Mouse (Mus musculus): ENCODE data around the gene Map3k5. TPM values are rescaled to one million over a fixed set of nuclear protein-coding genes. Genes with fewer than 3 reads are reported as not detected.

Map3k5 gene
- polyA plus RNA-seq, 1 experiment from 2014 or later: 3.0 TPM

DNA sequence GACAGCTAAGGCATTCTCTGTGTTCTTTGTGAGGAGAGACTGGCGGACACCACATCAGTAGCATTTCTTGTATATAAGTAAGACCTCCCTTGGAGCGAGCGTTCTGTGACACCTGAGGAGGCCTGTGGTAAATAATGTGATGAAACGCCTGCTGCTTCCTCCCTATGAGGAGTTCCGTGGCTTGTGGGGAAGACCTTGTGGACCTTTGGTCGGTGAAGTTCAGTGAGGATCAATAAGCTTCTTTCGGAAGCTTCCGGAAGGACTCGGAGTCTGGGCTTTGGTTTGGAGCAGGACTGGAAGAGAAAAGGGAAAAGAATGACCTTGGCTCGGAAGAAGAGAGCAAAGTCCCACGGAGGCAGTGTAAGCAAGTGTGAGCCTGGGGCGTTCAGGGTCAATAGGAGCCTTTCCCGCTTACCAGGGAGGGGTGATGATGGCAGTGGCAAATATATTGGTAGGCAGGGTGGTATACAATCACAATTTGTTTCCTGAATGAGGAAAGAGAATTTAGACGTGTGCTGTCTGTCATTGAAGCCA lies 136.4 kb downstream of the Map3k5 start:
- Histone ChIP-seq H3K27ac (no peak overlapping the region), H3K9ac (no peak overlapping the region), H3K4me1 (no peaks in the 10 kb centered on the region), H3K27me3 (no peaks in the 10 kb centered on the region), H3K9me3 (replicated peaks) (no peaks in the 10 kb centered on the region), H3K4me3 (replicated peaks) (no peak overlapping the region), H3K4me2 (no peak overlapping the region), H3K36me3 (no peaks in the 10 kb centered on the region)
- no peak for ATAC-seq (replicated peaks; ENCODE audit: low FRiP score)
- WGBS: 80% methylated on average over 14 of the region's 14 CpGs

GRCm38 (mm10) chr10:20071716-20072115 lies 137.4 kb downstream of the Map3k5 start:
- no peak overlapping the region for H3K27ac ChIP-seq
- no peaks in the 10 kb centered on the region for H3K9me3 ChIP-seq (replicated peaks)
- H3K36me3 ChIP-seq: no peaks in the 10 kb centered on the region
- H3K4me3 ChIP-seq (replicated peaks): no peak overlapping the region
- H3K4me1 ChIP-seq: no peaks in the 10 kb centered on the region
- no peak overlapping the region for H3K4me2 ChIP-seq
- no peaks in the 10 kb centered on the region for H3K27me3 ChIP-seq
- no peak overlapping the region for H3K9ac ChIP-seq
- no peak for ATAC-seq (replicated peaks; ENCODE audit: low FRiP score)
- WGBS: 93% methylated on average over 6 of the region's 6 CpGs

DNA sequence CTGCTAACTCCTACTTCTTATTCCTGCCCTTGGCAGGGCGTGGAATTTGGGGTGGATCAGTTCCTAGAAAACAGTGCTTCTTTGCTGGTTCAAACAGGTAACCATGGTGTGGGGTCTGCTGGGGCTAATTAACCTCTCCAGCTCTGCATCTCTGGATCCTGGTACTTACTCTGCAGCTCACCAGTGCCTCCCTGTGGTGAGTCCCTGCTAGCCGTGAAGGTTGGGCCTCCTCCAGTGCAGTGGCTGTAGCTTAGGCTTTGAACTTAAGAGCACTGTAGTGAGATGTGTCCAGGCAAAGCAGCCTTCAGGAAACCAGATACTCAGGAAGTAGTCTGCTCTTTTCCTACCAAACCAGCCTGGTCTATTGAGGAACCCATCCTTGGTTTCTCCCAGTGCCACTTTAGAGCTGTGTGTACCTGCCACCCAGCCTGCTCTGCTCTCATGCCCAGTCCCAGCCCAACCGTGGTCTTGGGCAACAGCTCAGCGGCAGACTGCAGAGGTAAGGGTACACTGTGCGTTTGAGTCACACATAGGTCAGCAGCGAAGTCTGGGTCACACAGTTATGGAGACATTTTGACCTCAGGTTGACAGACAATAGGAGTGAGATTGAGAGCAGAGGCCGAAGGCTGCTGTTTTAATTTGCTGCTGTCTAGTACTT lies 139.1 kb downstream of the Map3k5 start:
- H3K9me3 ChIP-seq (replicated peaks): no peaks in the 10 kb centered on the region
- no peaks in the 10 kb centered on the region for H3K27me3 ChIP-seq
- ATAC-seq (replicated peaks; ENCODE audit: low FRiP score): peak; percentile 73
- H3K36me3 ChIP-seq: no peaks in the 10 kb centered on the region
- H3K4me3 ChIP-seq (replicated peaks): no peak overlapping the region
- no peak overlapping the region for H3K9ac ChIP-seq
- no peak overlapping the region for H3K4me2 ChIP-seq
- 66% methylated on average over 7 of the region's 7 CpGs for WGBS
- no peak overlapping the region for H3K27ac ChIP-seq
- H3K4me1 ChIP-seq: no peaks in the 10 kb centered on the region

GRCm38 (mm10) chr10:20076541-20077469 lies 142.5 kb downstream of the Map3k5 start:
- Histone ChIP-seq H3K36me3 (no peaks in the 10 kb centered on the region), H3K27me3 (no peaks in the 10 kb centered on the region), H3K9ac (no peak overlapping the region), H3K4me3 (replicated peaks) (no peak overlapping the region), H3K4me2 (no peak overlapping the region), H3K27ac (no peak overlapping the region), H3K9me3 (replicated peaks) (no peaks in the 10 kb centered on the region), H3K4me1 (no peaks in the 10 kb centered on the region)
- WGBS: 81% methylated on average over 13 of the region's 13 CpGs
- ATAC-seq (replicated peaks; ENCODE audit: low FRiP score): no peak

- Histone ChIP-seq H3K4me1 (no peaks in the 10 kb centered on the region), H3K36me3 (peaks cover 7% of the 10 kb centered on the region; the same call in 1 of the 2 replicates), H3K27ac (no peak overlapping the region), H3K4me2 (no peak overlapping the region), H3K27me3 (no peaks in the 10 kb centered on the region), H3K9me3 (replicated peaks) (no peaks in the 10 kb centered on the region), H3K9ac (no peak overlapping the region), H3K4me3 (replicated peaks) (no peak overlapping the region)
- ATAC-seq (replicated peaks; ENCODE audit: low FRiP score): no peak
- WGBS: 92% methylated on average over 2 of the region's 2 CpGs
These were observed 144.1 kb downstream of the Map3k5 start for GRCm38 (mm10) chr10:20078350-20078749.

DNA sequence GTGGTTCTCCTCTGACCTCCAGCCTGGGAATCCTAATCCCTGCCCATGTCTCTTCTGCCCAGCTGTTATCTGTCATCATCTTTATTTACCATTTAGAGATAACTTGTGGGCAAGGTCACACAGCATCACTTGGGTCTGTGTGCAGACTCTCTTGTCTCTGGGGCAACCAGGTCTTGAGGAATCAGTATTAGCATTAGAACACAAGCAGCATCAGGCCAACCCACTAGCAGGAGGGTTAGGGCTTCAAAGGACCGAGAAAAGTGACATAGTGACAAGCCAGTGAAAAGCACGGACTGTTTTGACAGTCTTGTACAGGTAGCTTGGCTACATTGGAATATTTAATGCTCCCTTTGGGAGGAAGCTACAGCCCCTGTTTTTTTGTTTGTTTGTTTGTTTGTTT lies 153.6 kb downstream of the Map3k5 start:
- Histone ChIP-seq H3K4me3 (replicated peaks) (no peak overlapping the region), H3K9me3 (replicated peaks) (no peaks in the 10 kb centered on the region), H3K27ac (no peak overlapping the region), H3K9ac (no peak overlapping the region), H3K27me3 (no peaks in the 10 kb centered on the region), H3K4me2 (no peak overlapping the region), H3K36me3 (peaks cover 2% of the 10 kb centered on the region; the same call in 1 of the 2 replicates), H3K4me1 (no peaks in the 10 kb centered on the region)
- WGBS: 85% methylated on average over 2 of the region's 2 CpGs
- ATAC-seq (replicated peaks; ENCODE audit: low FRiP score): no peak

GRCm38 (mm10) chr10:20089026-20089425 lies 154.8 kb downstream of the Map3k5 start:
- no peak overlapping the region for H3K4me3 ChIP-seq (replicated peaks)
- no peak overlapping the region for H3K9ac ChIP-seq
- H3K4me1 ChIP-seq: no peaks in the 10 kb centered on the region
- H3K27me3 ChIP-seq: no peaks in the 10 kb centered on the region
- no peak overlapping the region for H3K27ac ChIP-seq
- no peaks in the 10 kb centered on the region for H3K36me3 ChIP-seq
- ATAC-seq (replicated peaks; ENCODE audit: low FRiP score): no peak
- H3K4me2 ChIP-seq: no peak overlapping the region
- 67% methylated on average over 3 of the region's 3 CpGs for WGBS
- H3K9me3 ChIP-seq (replicated peaks): no peaks in the 10 kb centered on the region

GRCm38 (mm10) chr10:20090171-20090570 lies 155.9 kb downstream of the Map3k5 start:
- no peak overlapping the region for H3K4me2 ChIP-seq
- H3K4me3 ChIP-seq (replicated peaks): no peak overlapping the region
- no peak overlapping the region for H3K9ac ChIP-seq
- no peak overlapping the region for H3K27ac ChIP-seq
- H3K27me3 ChIP-seq: no peaks in the 10 kb centered on the region
- 94% methylated on average over 11 of the region's 11 CpGs for WGBS
- no peaks in the 10 kb centered on the region for H3K36me3 ChIP-seq
- ATAC-seq (replicated peaks; ENCODE audit: low FRiP score): no peak
- no peaks in the 10 kb centered on the region for H3K4me1 ChIP-seq
- no peaks in the 10 kb centered on the region for H3K9me3 ChIP-seq (replicated peaks)

DNA sequence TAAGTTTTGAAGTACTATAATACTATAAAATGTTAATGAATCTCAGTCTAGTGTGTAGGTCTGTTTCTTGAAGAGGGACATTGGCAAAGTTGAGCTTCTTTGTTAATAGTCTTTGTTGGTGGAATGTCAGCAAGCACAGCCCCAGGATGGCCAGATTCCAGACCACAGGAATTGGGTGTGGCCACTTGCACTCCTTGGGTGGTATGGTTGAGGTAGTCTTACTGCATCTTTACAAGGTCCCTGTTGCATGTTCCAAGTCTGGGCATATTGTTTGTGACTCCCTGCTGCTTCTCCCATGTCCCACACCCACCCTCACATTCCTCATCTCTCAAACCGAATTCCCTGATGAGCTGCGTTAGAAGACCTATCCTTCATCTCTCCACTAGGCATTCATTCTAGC lies 157.1 kb downstream of the Map3k5 start:
- H3K4me2 ChIP-seq: no peak overlapping the region
- no peaks in the 10 kb centered on the region for H3K9me3 ChIP-seq (replicated peaks)
- no peak overlapping the region for H3K4me3 ChIP-seq (replicated peaks)
- H3K4me1 ChIP-seq: no peaks in the 10 kb centered on the region
- no peaks in the 10 kb centered on the region for H3K27me3 ChIP-seq
- H3K36me3 ChIP-seq: no peaks in the 10 kb centered on the region
- no peak overlapping the region for H3K9ac ChIP-seq
- H3K27ac ChIP-seq: no peak overlapping the region
- WGBS: 90% methylated on average over 2 of the region's 2 CpGs
- ATAC-seq (replicated peaks; ENCODE audit: low FRiP score): no peak

DNA sequence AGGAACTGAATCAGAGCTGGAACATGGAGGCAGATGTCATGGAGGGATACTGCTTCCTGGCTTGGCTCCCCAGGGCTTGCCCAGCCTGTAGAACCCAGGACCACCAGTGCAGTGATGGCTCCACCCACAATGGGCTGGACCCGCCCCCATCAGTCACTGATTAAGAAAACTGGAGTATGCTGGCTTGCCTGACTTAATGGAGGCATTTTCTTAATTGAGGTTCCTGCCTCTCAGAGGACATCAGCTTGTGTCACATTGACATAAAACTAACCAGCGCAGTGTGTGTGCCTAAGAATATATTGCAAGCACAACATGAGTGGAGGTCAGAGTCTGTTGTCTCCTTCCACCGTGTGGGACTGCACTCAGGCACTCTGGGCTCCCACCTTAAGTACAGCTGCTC lies 158.1 kb downstream of the Map3k5 start:
- Histone ChIP-seq H3K4me1 (no peaks in the 10 kb centered on the region), H3K9me3 (replicated peaks) (no peaks in the 10 kb centered on the region), H3K27ac (no peak overlapping the region), H3K36me3 (no peaks in the 10 kb centered on the region), H3K4me2 (no peak overlapping the region), H3K9ac (no peak overlapping the region), H3K4me3 (replicated peaks) (no peak overlapping the region), H3K27me3 (no peaks in the 10 kb centered on the region)
- no peak for ATAC-seq (replicated peaks; ENCODE audit: low FRiP score)
- WGBS: 69% methylated on average over 3 of the region's 3 CpGs

DNA sequence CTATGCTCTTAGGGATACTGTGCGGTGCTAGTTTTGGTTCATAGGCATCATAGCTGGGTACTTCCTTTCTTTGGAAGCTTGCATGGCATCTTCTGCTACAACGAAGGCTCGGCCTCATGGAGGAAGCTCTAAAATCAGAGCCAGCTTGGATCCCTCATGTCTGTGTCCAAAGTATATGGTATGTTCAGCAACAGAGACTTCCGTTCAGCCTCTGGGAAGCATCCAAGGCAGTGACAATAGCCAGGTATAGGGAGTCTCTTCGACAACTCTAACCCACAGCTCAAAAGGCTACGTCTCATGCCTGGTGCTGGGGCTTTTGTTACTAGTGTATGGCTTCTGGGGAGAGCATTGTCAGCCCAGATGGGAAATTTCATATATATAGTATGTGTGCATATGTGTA lies 167.2 kb downstream of the Map3k5 start:
- Histone ChIP-seq H3K4me3 (replicated peaks) (no peak overlapping the region), H3K27ac (no peak overlapping the region), H3K9me3 (replicated peaks) (no peaks in the 10 kb centered on the region), H3K36me3 (peaks cover 2% of the 10 kb centered on the region; the same call in 1 of the 2 replicates), H3K27me3 (no peaks in the 10 kb centered on the region), H3K4me1 (peaks cover 6% of the 10 kb centered on the region), H3K4me2 (no peak overlapping the region), H3K9ac (no peak overlapping the region)
- no peak for ATAC-seq (replicated peaks; ENCODE audit: low FRiP score)
- WGBS: 97% methylated on average over 6 of the region's 6 CpGs

GRCm38 (mm10) chr10:20104271-20104931 lies 170.1 kb downstream of the Map3k5 start:
- WGBS: 59% methylated on average over 8 of the region's 8 CpGs
- Histone ChIP-seq H3K27ac (no peak overlapping the region), H3K9ac (no peak overlapping the region), H3K4me1 (peaks cover 6% of the 10 kb centered on the region), H3K36me3 (peaks cover 11% of the 10 kb centered on the region; the same call in 1 of the 2 replicates), H3K27me3 (no peaks in the 10 kb centered on the region), H3K4me2 (no peak overlapping the region), H3K9me3 (replicated peaks) (no peaks in the 10 kb centered on the region), H3K4me3 (replicated peaks) (no peak overlapping the region)
- no peak for ATAC-seq (replicated peaks; ENCODE audit: low FRiP score)

All from kidney, embryonic 15.5 days (tissue).